Mouse (Mus musculus) neural tube, embryonic 12.5 days (tissue): ENCODE results near the gene Peak1. TPM values are rescaled to one million over a fixed set of nuclear protein-coding genes. Genes with fewer than 3 reads are reported as not detected.
A peak's percentile ranks its signal among the peaks of the same experiment; 100 is the strongest.
"Not testable (repeated sequence)": the region's sequence is repeated elsewhere in the genome, so short reads cannot be mapped to it uniquely, and the experiment has no call there.

Experiments
- ATAC-seq: fragments of 200-750 bp; cut with Nextera tagmentation; 2 replicates; pipeline ENCODE4 v1.8.0; 2017; ENCODE audit warnings: low read depth, mild to moderate bottlenecking, moderate TSS enrichment, moderate library complexity; ENCODE audit not compliant: low FRiP score
- H3K27ac ChIP-seq: fragments of 300-500 bp; sonication (generic); 2 replicates; pipeline ENCODE4 v1.5.1; 2016
- H3K27me3 ChIP-seq: fragments of 300-500 bp; sonication (generic); replicated peaks from 2 replicates; pipeline ENCODE4 v1.6.1; 2016; ENCODE audit warnings: mild to moderate bottlenecking
- H3K36me3 ChIP-seq: fragments of 300-500 bp; sonication (generic); 2 replicates; pipeline ENCODE4 v1.6.1; 2016; ENCODE audit warnings: mild to moderate bottlenecking
- H3K4me1 ChIP-seq: fragments of 300-500 bp; sonication (generic); 2 replicates; pipeline ENCODE4 v1.6.1; 2016
- H3K4me2 ChIP-seq: fragments of 300-500 bp; sonication (generic); replicated peaks from 2 replicates; pipeline ENCODE4 v1.6.1; 2016; ENCODE audit warnings: mild to moderate bottlenecking
- H3K4me3 ChIP-seq: fragments of 300-500 bp; sonication (generic); 2 replicates; pipeline ENCODE4 v1.5.1; 2016
- H3K9ac ChIP-seq: fragments of 300-500 bp; sonication (generic); 2 replicates; pipeline ENCODE4 v1.6.1; 2016; ENCODE audit warnings: mild to moderate bottlenecking
- H3K9me3 ChIP-seq: fragments of 300-500 bp; sonication (generic); 2 replicates; pipeline ENCODE4 v1.6.1; 2016; ENCODE audit warnings: mild to moderate bottlenecking
- WGBS: fragments of 180-500 bp; shearing (Covaris S2); methylation state at CpG from one replicate; pipeline ENCODE4 v1.1.7; 2016; 5-methylcytosine and 5-hydroxymethylcytosine counted together
- polyA plus RNA-seq: library from polyadenylated mRNA; unstranded; fragments of >200 nt; fragmentation: Nextera tagmentation; extraction: Ambion mirVana; gene quantifications from 2 replicates; pipeline ENCODE4 v1.2.1, GENCODE M21; 2016

Peak1 gene
- polyA plus RNA-seq, 1 experiment from 2014 or later, result 7.8 TPM

GRCm38 (mm10) chr9:56437300-56437892 is 19.5 kb upstream of the Peak1 start:
- not testable (repeated sequence) for H3K4me2 ChIP-seq, H3K9ac ChIP-seq, H3K4me3 ChIP-seq, ATAC-seq, H3K27me3 ChIP-seq, H3K9me3 ChIP-seq, H3K4me1 ChIP-seq, H3K27ac ChIP-seq, H3K36me3 ChIP-seq
- 89% methylated on average over 23 of the region's 29 CpGs for WGBS

- no peaks in the 10 kb centered on the region for H3K4me1 ChIP-seq
- H3K27ac ChIP-seq, result no peak overlapping the region
- H3K9me3 ChIP-seq, result no peaks in the 10 kb centered on the region
- no peak overlapping the region for H3K4me3 ChIP-seq
- no peak overlapping the region for H3K4me2 ChIP-seq
- 89% methylated on average over 5 of the region's 5 CpGs for WGBS
- H3K27me3 ChIP-seq, result no peaks in the 10 kb centered on the region
- H3K9ac ChIP-seq, result no peak overlapping the region
- no peaks in the 10 kb centered on the region for H3K36me3 ChIP-seq
- ATAC-seq, result no peak
These were observed 18.1 kb upstream of the Peak1 start for GRCm38 (mm10) chr9:56435821-56436526.

GRCm38 (mm10) chr9:56424861-56425260 is 7.0 kb upstream of the Peak1 start:
- Histone ChIP-seq H3K27ac (no peak overlapping the region), H3K4me2 (no peak overlapping the region), H3K27me3 (no peaks in the 10 kb centered on the region), H3K36me3 (no peaks in the 10 kb centered on the region), H3K4me1 (peaks cover 7% of the 10 kb centered on the region; the same call in 1 of the 2 replicates), H3K9me3 (no peaks in the 10 kb centered on the region), H3K4me3 (no peak overlapping the region), H3K9ac (no peak overlapping the region)
- ATAC-seq, result no peak
- 89% methylated on average over 4 of the region's 4 CpGs for WGBS

- no peaks in the 10 kb centered on the region for H3K9me3 ChIP-seq
- peaks cover 15% of the 10 kb centered on the region for H3K4me1 ChIP-seq
- no peak overlapping the region for H3K4me3 ChIP-seq
- no peak overlapping the region for H3K9ac ChIP-seq
- WGBS, result 84% methylated on average over 5 of the region's 5 CpGs
- no peak for ATAC-seq
- no peaks in the 10 kb centered on the region for H3K36me3 ChIP-seq
- H3K27me3 ChIP-seq, result no peaks in the 10 kb centered on the region
- H3K27ac ChIP-seq, result no peak overlapping the region
- no peak overlapping the region for H3K4me2 ChIP-seq
These were observed 4.1 kb upstream of the Peak1 start for GRCm38 (mm10) chr9:56421991-56422390.

- no peak for ATAC-seq
- H3K4me3 ChIP-seq, result no peak overlapping the region
- H3K4me1 ChIP-seq, result peaks cover 18% of the 10 kb centered on the region
- WGBS, result 89% methylated on average over 9 of the region's 9 CpGs
- H3K9me3 ChIP-seq, result no peaks in the 10 kb centered on the region
- H3K4me2 ChIP-seq, result no peak overlapping the region
- no peaks in the 10 kb centered on the region for H3K36me3 ChIP-seq
- no peak overlapping the region for H3K9ac ChIP-seq
- no peaks in the 10 kb centered on the region for H3K27me3 ChIP-seq
- H3K27ac ChIP-seq, result no peak overlapping the region
These were observed 3.2 kb upstream of the Peak1 start for GRCm38 (mm10) chr9:56420892-56421601.

- ATAC-seq, result no peak
- no peaks in the 10 kb centered on the region for H3K9me3 ChIP-seq
- peak overlapping the region; percentile 17; the same call in 1 of the 2 replicates for H3K4me2 ChIP-seq
- no peak overlapping the region for H3K9ac ChIP-seq
- no peak overlapping the region for H3K4me3 ChIP-seq
- no peaks in the 10 kb centered on the region for H3K36me3 ChIP-seq
- H3K4me1 ChIP-seq, result peaks cover 18% of the 10 kb centered on the region
- WGBS, result 93% methylated on average over 1 of the region's 1 CpGs
- H3K27ac ChIP-seq, result no peak overlapping the region
- no peaks in the 10 kb centered on the region for H3K27me3 ChIP-seq
These were observed 2.4 kb upstream of the Peak1 start for GRCm38 (mm10) chr9:56420236-56420635.

GRCm38 (mm10) chr9:56418738-56419239 is 922 bp upstream of the Peak1 start:
- peaks cover 18% of the 10 kb centered on the region for H3K4me1 ChIP-seq
- WGBS, result under 1% methylated on average over 11 of the region's 11 CpGs

GRCm38 (mm10) chr9:56417415-56417947 is 386 bp downstream of the Peak1 start:
- Histone ChIP-seq H3K4me2 (peak overlapping the region; percentile 73), H3K9me3 (no peaks in the 10 kb centered on the region), H3K4me1 (peaks cover 18% of the 10 kb centered on the region), H3K27ac (peak overlapping the region; percentile 64), H3K27me3 (no peaks in the 10 kb centered on the region), H3K9ac (peak overlapping the region; percentile 69), H3K36me3 (no peaks in the 10 kb centered on the region), H3K4me3 (peak overlapping the region; percentile 71)
- ATAC-seq, result peak; percentile 82
- 1% methylated on average over 40 of the region's 40 CpGs for WGBS

More at GRCm38 (mm10) chr9:56418738-56419239, 922 bp upstream of the Peak1 start:
- Histone ChIP-seq H3K27me3 (no peaks in the 10 kb centered on the region), H3K36me3 (no peaks in the 10 kb centered on the region), H3K27ac (peak overlapping the region; percentile 90), H3K9ac (peak overlapping the region; percentile 70), H3K4me2 (peak overlapping the region; percentile 73), H3K9me3 (no peaks in the 10 kb centered on the region), H3K4me3 (peak overlapping the region; percentile 71)
- ATAC-seq, result peak; percentile 51

- no peak overlapping the region for H3K9ac ChIP-seq
- H3K4me1 ChIP-seq, result peaks cover 14% of the 10 kb centered on the region
- WGBS, result 66% methylated on average over 4 of the region's 4 CpGs
- no peak for ATAC-seq
- H3K27ac ChIP-seq, result no peak overlapping the region
- H3K36me3 ChIP-seq, result no peaks in the 10 kb centered on the region
- no peaks in the 10 kb centered on the region for H3K9me3 ChIP-seq
- H3K27me3 ChIP-seq, result no peaks in the 10 kb centered on the region
- no peak overlapping the region for H3K4me2 ChIP-seq
- no peak overlapping the region for H3K4me3 ChIP-seq
These were observed 1.8 kb downstream of the Peak1 start for GRCm38 (mm10) chr9:56415935-56416607.

- H3K4me1 ChIP-seq, result peaks cover 11% of the 10 kb centered on the region
- no peak overlapping the region for H3K4me2 ChIP-seq
- H3K9ac ChIP-seq, result no peak overlapping the region
- 31% methylated on average over 1 of the region's 1 CpGs for WGBS
- no peaks in the 10 kb centered on the region for H3K36me3 ChIP-seq
- H3K27ac ChIP-seq, result no peak overlapping the region
- ATAC-seq, result no peak
- no peaks in the 10 kb centered on the region for H3K9me3 ChIP-seq
- H3K27me3 ChIP-seq, result no peaks in the 10 kb centered on the region
- H3K4me3 ChIP-seq, result no peak overlapping the region
These were observed 2.5 kb downstream of the Peak1 start for GRCm38 (mm10) chr9:56415393-56415792.

GRCm38 (mm10) chr9:56414322-56414721 is 3.5 kb downstream of the Peak1 start:
- Histone ChIP-seq H3K4me3 (no peak overlapping the region), H3K9me3 (no peaks in the 10 kb centered on the region), H3K27ac (no peak overlapping the region), H3K4me2 (no peak overlapping the region), H3K9ac (no peak overlapping the region), H3K27me3 (no peaks in the 10 kb centered on the region), H3K4me1 (peaks cover 7% of the 10 kb centered on the region), H3K36me3 (no peaks in the 10 kb centered on the region)
- no peak for ATAC-seq

- 81% methylated on average over 1 of the region's 1 CpGs for WGBS
- Histone ChIP-seq H3K27me3 (no peaks in the 10 kb centered on the region), H3K4me2 (no peak overlapping the region), H3K36me3 (no peaks in the 10 kb centered on the region), H3K9me3 (no peaks in the 10 kb centered on the region), H3K4me3 (no peak overlapping the region), H3K9ac (no peak overlapping the region), H3K4me1 (peaks cover 5% of the 10 kb centered on the region), H3K27ac (no peak overlapping the region)
- no peak for ATAC-seq
These were observed 5.2 kb downstream of the Peak1 start for GRCm38 (mm10) chr9:56412716-56413115.
